Mouse (Mus musculus) forebrain, embryonic 16.5 days (tissue): ENCODE measurements around the gene Carmil1. TPM values are rescaled to one million over a fixed set of nuclear protein-coding genes. Genes with fewer than 3 reads are reported as not detected.
A peak's percentile ranks its signal among the peaks of the same experiment; 100 is the strongest.

Source experiments
- ATAC-seq: fragments of 200-750 bp; cut with Nextera tagmentation; 2 replicates; pipeline ENCODE4 v1.8.0; 2017; ENCODE audit warnings: mild to moderate bottlenecking, moderate library complexity
- H3K27ac ChIP-seq: fragments of 300-500 bp; sonication (generic); 2 replicates; pipeline ENCODE4 v1.5.1; 2014; ENCODE audit warnings: low read length, control low read depth
- H3K27me3 ChIP-seq: fragments of 300-500 bp; sonication (generic); replicated peaks from 2 replicates; pipeline ENCODE4 v1.6.1; 2014; ENCODE audit warnings: low read length; ENCODE audit not compliant: control insufficient read depth, insufficient read depth
- H3K36me3 ChIP-seq: fragments of 300-500 bp; sonication (generic); 2 replicates; pipeline ENCODE4 v1.6.1; 2014; ENCODE audit not compliant: control insufficient read depth, insufficient read depth
- H3K4me1 ChIP-seq: fragments of 300-500 bp; sonication (generic); replicated peaks from 2 replicates; pipeline ENCODE4 v1.6.1; 2014; ENCODE audit warnings: low read length; ENCODE audit not compliant: control insufficient read depth, insufficient read depth
- H3K4me2 ChIP-seq: fragments of 300-500 bp; sonication (generic); 2 replicates; pipeline ENCODE4 v1.6.1; 2014; ENCODE audit warnings: mild to moderate bottlenecking, low read length, control low read depth
- H3K4me3 ChIP-seq: fragments of 300-500 bp; sonication (generic); replicated peaks from 2 replicates; pipeline ENCODE4 v1.5.1; 2014; ENCODE audit warnings: mild to moderate bottlenecking, low read length, control low read depth
- H3K9ac ChIP-seq: fragments of 300-500 bp; sonication (generic); replicated peaks from 2 replicates; pipeline ENCODE4 v1.6.1; 2014; ENCODE audit warnings: low read depth, low read length, control low read depth
- H3K9me3 ChIP-seq: fragments of 300-500 bp; sonication (generic); 2 replicates; pipeline ENCODE4 v1.6.1; 2016; ENCODE audit warnings: low read length; ENCODE audit not compliant: control insufficient read depth
- WGBS: fragments of 180-500 bp; shearing (Covaris S2); extraction: QIAGEN DNeasy Blood & Tissue Kit; methylation state at CpG from one replicate; pipeline ENCODE4 v1.1.7; 2014; 5-methylcytosine and 5-hydroxymethylcytosine counted together
- polyA plus RNA-seq: library from polyadenylated mRNA; unstranded; fragments of >200 nt; fragmentation: Nextera tagmentation; extraction: Ambion mirVana; gene quantifications from 2 replicates; pipeline ENCODE4 v1.2.1, GENCODE M21; 2015

Carmil1 gene
- polyA plus RNA-seq, 1 experiment from 2014 or later, result 53.8 TPM

GRCm38 (mm10) chr13:24037502-24037901, 243.1 kb downstream of the Carmil1 start:
- Histone ChIP-seq H3K4me3 (no peak overlapping the region), H3K27ac (no peak overlapping the region), H3K27me3 (no peaks in the 10 kb centered on the region), H3K9ac (no peak overlapping the region), H3K4me1 (no peaks in the 10 kb centered on the region), H3K36me3 (peaks cover 8% of the 10 kb centered on the region), H3K9me3 (no peaks in the 10 kb centered on the region), H3K4me2 (no peak overlapping the region)
- no peak for ATAC-seq
- 77% methylated on average over 3 of the region's 3 CpGs for WGBS

GRCm38 (mm10) chr13:24036150-24036549, 244.4 kb downstream of the Carmil1 start:
- WGBS, result 67% methylated on average over 18 of the region's 18 CpGs

GRCm38 (mm10) chr13:24027191-24028170, 253.1 kb downstream of the Carmil1 start:
- Histone ChIP-seq H3K4me1 (no peaks in the 10 kb centered on the region), H3K4me2 (no peak overlapping the region), H3K9me3 (no peaks in the 10 kb centered on the region), H3K4me3 (no peak overlapping the region), H3K9ac (no peak overlapping the region), H3K36me3 (no peaks in the 10 kb centered on the region), H3K27me3 (no peaks in the 10 kb centered on the region), H3K27ac (no peak overlapping the region)
- WGBS, result 66% methylated on average over 5 of the region's 5 CpGs
- peak; percentile 74 for ATAC-seq

More at GRCm38 (mm10) chr13:24036150-24036549, 244.4 kb downstream of the Carmil1 start:
- Histone ChIP-seq H3K4me2 (no peak overlapping the region), H3K36me3 (peaks cover 1% of the 10 kb centered on the region; the same call in 1 of the 2 replicates), H3K4me3 (no peak overlapping the region), H3K9ac (no peak overlapping the region), H3K4me1 (no peaks in the 10 kb centered on the region), H3K27me3 (no peaks in the 10 kb centered on the region), H3K27ac (no peak overlapping the region), H3K9me3 (no peaks in the 10 kb centered on the region)
- ATAC-seq, result no peak

- Histone ChIP-seq H3K9ac (no peak overlapping the region), H3K9me3 (no peaks in the 10 kb centered on the region), H3K4me2 (no peak overlapping the region), H3K4me3 (no peak overlapping the region), H3K4me1 (no peaks in the 10 kb centered on the region), H3K27me3 (no peaks in the 10 kb centered on the region), H3K36me3 (no peaks in the 10 kb centered on the region), H3K27ac (no peak overlapping the region)
- 95% methylated on average over 4 of the region's 4 CpGs for WGBS
- no peak for ATAC-seq
These were observed 262.1 kb downstream of the Carmil1 start for GRCm38 (mm10) chr13:24018515-24018914.

- 83% methylated on average over 2 of the region's 2 CpGs for WGBS
- ATAC-seq, result no peak
- H3K9ac ChIP-seq, result no peak overlapping the region
- no peaks in the 10 kb centered on the region for H3K9me3 ChIP-seq
- no peaks in the 10 kb centered on the region for H3K27me3 ChIP-seq
- H3K4me2 ChIP-seq, result no peak overlapping the region
- H3K4me1 ChIP-seq, result no peaks in the 10 kb centered on the region
- no peak overlapping the region for H3K4me3 ChIP-seq
- H3K27ac ChIP-seq, result no peak overlapping the region
- no peaks in the 10 kb centered on the region for H3K36me3 ChIP-seq
These were observed 275.1 kb downstream of the Carmil1 start for GRCm38 (mm10) chr13:24005528-24005927.

- Histone ChIP-seq H3K4me2 (no peak overlapping the region), H3K4me3 (no peak overlapping the region), H3K36me3 (no peaks in the 10 kb centered on the region), H3K9ac (no peak overlapping the region), H3K27me3 (no peaks in the 10 kb centered on the region), H3K4me1 (no peaks in the 10 kb centered on the region), H3K27ac (no peak overlapping the region), H3K9me3 (no peaks in the 10 kb centered on the region)
- WGBS, result 80% methylated on average over 2 of the region's 2 CpGs
- ATAC-seq, result no peak
These were observed 278.8 kb downstream of the Carmil1 start for GRCm38 (mm10) chr13:24001797-24002196.

DNA sequence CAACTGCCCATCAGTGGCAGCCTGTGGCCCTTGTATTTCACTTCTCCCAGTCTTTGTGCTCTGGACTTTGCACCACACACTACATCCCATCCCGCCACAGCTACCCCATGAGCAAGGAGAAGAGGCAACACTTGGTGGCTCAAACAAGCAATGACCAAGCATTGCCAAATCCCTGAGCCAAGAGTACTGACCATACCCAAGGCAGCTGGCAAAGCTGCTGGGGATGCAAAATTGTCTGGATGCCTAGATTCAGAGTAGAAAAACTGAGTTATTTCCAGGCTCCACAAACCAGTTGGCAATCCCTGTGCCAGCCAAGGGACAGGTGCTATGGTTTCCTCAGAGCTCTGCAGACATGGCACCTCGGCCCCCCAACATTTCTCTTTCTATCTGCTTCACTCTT, 279.5 kb downstream of the Carmil1 start:
- Histone ChIP-seq H3K36me3 (no peaks in the 10 kb centered on the region), H3K4me3 (no peak overlapping the region), H3K4me2 (no peak overlapping the region), H3K9me3 (no peaks in the 10 kb centered on the region), H3K4me1 (no peaks in the 10 kb centered on the region), H3K27ac (no peak overlapping the region), H3K27me3 (no peaks in the 10 kb centered on the region), H3K9ac (no peak overlapping the region)
- no peak for ATAC-seq
- 80% methylated on average over 2 of the region's 2 CpGs for WGBS

GRCm38 (mm10) chr13:23998826-23999225, 281.8 kb downstream of the Carmil1 start:
- Histone ChIP-seq H3K9me3 (no peaks in the 10 kb centered on the region), H3K27ac (no peak overlapping the region), H3K36me3 (no peaks in the 10 kb centered on the region), H3K4me1 (peaks cover 3% of the 10 kb centered on the region; the same call in 1 of the 2 replicates), H3K4me2 (no peak overlapping the region), H3K4me3 (no peak overlapping the region), H3K9ac (no peak overlapping the region), H3K27me3 (0 out of 2 replicates have a peak, but pooled peaks cover 2% of the 10 kb centered on the region)
- ATAC-seq, result no peak
- 42% methylated on average over 2 of the region's 2 CpGs for WGBS

DNA sequence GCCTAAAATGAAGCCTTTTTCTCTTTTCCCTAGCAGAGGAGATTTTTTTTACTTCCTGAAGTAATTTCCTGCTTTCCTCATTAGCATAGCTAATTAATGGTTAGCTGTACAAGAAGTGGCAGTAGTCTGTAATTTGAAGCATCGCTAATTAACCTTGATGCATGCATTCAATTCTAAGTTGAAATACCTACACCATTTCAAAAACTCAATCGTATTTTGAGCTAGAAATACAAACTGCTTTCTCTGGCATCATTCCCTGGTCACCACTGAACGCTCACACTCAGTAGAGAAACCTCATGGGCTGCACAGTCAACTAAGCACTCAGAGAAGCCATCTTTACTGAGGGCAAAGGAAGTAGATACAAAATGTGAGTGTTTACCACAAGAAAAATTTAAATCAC, 285.8 kb downstream of the Carmil1 start:
- no peak overlapping the region for H3K4me3 ChIP-seq
- H3K9me3 ChIP-seq, result no peaks in the 10 kb centered on the region
- peaks cover 13% of the 10 kb centered on the region for H3K4me1 ChIP-seq
- no peaks in the 10 kb centered on the region for H3K36me3 ChIP-seq
- H3K27me3 ChIP-seq, result peaks cover 11% of the 10 kb centered on the region; the same call in 1 of the 2 replicates
- 0 out of 2 replicates have a peak, but pooled peaks have one; percentile 30 for ATAC-seq
- no peak overlapping the region for H3K27ac ChIP-seq
- H3K4me2 ChIP-seq, result no peak overlapping the region
- 17% methylated on average over 3 of the region's 3 CpGs for WGBS
- H3K9ac ChIP-seq, result no peak overlapping the region
